Mouse (Mus musculus) myocyte (in vitro differentiated cells): ENCODE data around the gene Gm28042. TPM values are rescaled to one million over a fixed set of nuclear protein-coding genes. Genes with fewer than 3 reads are reported as not detected.
A peak's percentile ranks its signal among the peaks of the same experiment; 100 is the strongest.

ENCODE experiments used
- H3K27me3 ChIP-seq: one replicate; pipeline ENCODE4 v1.6.1; 2011; ENCODE audit not compliant: control insufficient read depth, insufficient read depth, insufficient read length
- H3K36me3 ChIP-seq: one replicate; pipeline ENCODE4 v1.6.1; 2011; ENCODE audit not compliant: control insufficient read depth, insufficient read depth
- H3K4me2 ChIP-seq: one replicate; pipeline ENCODE4 v1.6.1; 2011; ENCODE audit warnings: low read depth, control low read depth
- H3K4me3 ChIP-seq: one replicate; pipeline ENCODE4 v1.5.1; 2011; ENCODE audit warnings: mild to moderate bottlenecking, control low read depth, moderate library complexity
- H3K79me2 ChIP-seq: one replicate; pipeline ENCODE4 v1.6.1; 2011; ENCODE audit not compliant: control insufficient read depth, insufficient read depth
- H3ac ChIP-seq: one replicate; pipeline ENCODE4 v1.6.1; 2011; ENCODE audit not compliant: control insufficient read depth, insufficient read length
- E2F4 ChIP-seq: IDR thresholded peaks from one replicate; pipeline ENCODE4 v1.6.1; 2011; ENCODE audit warnings: mild to moderate bottlenecking, control low read depth, moderate library complexity; ENCODE audit not compliant: insufficient read depth
- MAX ChIP-seq: IDR thresholded peaks from one replicate; pipeline ENCODE4 v1.6.1; 2011; ENCODE audit warnings: low read depth, mild to moderate bottlenecking, control low read depth
- MYOD1 ChIP-seq, 3 experiments: IDR thresholded peaks; one replicate each; pipeline ENCODE4 v1.6.1; 2011; ENCODE audit warnings: control low read depth in 2 of 3, low read depth in 2 of 3, mild to moderate bottlenecking in 2 of 3, moderate library complexity in 1 of 3; ENCODE audit not compliant: insufficient read length in 2 of 3, control insufficient read depth in 1 of 3
- MYOG ChIP-seq, 3 experiments: IDR thresholded peaks; one replicate each; pipeline ENCODE4 v1.6.1; 2011; ENCODE audit warnings: control low read depth in 2 of 3, low read depth in 2 of 3, mild to moderate bottlenecking in 2 of 3; ENCODE audit not compliant: insufficient read length in 2 of 3, control insufficient read depth in 1 of 3, insufficient read depth in 1 of 3
- POLR2A ChIP-seq: IDR thresholded peaks from one replicate; pipeline ENCODE4 v1.6.1; 2011; ENCODE audit warnings: low read depth, mild to moderate bottlenecking, control low read depth, moderate library complexity; ENCODE audit not compliant: insufficient read length
- POLR2AphosphoS2 ChIP-seq: IDR thresholded peaks from one replicate; pipeline ENCODE4 v1.6.1; 2011; ENCODE audit warnings: low read depth, control low read depth; ENCODE audit not compliant: insufficient read length
- REST ChIP-seq: IDR thresholded peaks from one replicate; pipeline ENCODE4 v1.6.1; 2011; ENCODE audit warnings: mild to moderate bottlenecking, control low read depth, moderate library complexity; ENCODE audit not compliant: insufficient read depth, insufficient read length
- SRF ChIP-seq: IDR thresholded peaks from one replicate; pipeline ENCODE4 v1.6.1; 2011; ENCODE audit warnings: low read depth; ENCODE audit not compliant: control insufficient read depth, insufficient read length
- polyA plus RNA-seq: library from polyadenylated mRNA; unstranded; fragments of >200 nt; fragmentation: generic; extraction: Trizol; gene quantifications from one replicate; pipeline ENCODE4 v1.2.1, GENCODE M21; 2012; ENCODE audit warnings: missing spikeins

The Gm28042 gene
- polyA plus RNA-seq, 1 experiment = 1.1 TPM

- TF ChIP-seq MYOD1 (IDR thresholded peaks at IDR 0.05; ENCODE audit: control insufficient read depth in 1 of 3, insufficient read length in 2 of 3, low read depth in 2 of 3) (no peak), POLR2AphosphoS2 (peak; percentile 55)
- no peak overlapping the region for H3ac ChIP-seq
Measured at GRCm38 (mm10) chr2:120087897-120088296, 60.6 kb downstream of the Gm28042 start.

DNA sequence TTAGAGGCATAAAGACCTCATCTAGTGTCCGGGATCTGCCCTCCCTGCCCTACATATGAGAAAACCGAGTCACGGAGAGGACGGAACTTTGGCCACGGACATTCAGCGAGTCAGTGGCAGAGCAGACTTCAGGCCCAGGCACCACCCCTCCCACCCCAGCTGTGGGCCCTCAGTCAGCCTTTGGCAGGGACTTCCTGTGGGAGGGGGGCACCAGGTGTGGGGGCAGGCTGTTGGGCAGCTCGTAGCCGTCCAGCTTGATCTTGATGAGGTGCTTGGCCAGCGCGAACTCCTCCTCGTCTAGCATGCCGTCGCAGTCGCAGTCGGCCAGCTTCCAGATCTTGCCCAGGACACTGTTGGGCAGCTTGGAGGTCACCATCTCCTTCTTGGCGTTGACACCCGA, 63.7 kb downstream of the Gm28042 start:
- Histone ChIP-seq H3K79me2 (no peaks in the 10 kb centered on the region), H3K27me3 (no peaks in the 10 kb centered on the region), H3K4me2 (no peak overlapping the region), H3K36me3 (peaks cover 18% of the 10 kb centered on the region), H3ac (no peak overlapping the region), H3K4me3 (no peak overlapping the region)
- TF ChIP-seq POLR2AphosphoS2 (no peak), POLR2A (no peak), MYOD1 (IDR thresholded peaks at IDR 0.05; ENCODE audit: control insufficient read depth in 1 of 3, insufficient read length in 2 of 3, low read depth in 2 of 3) (no peak), E2F4 (no peak), REST (no peak), SRF (no peak), MAX (no peak), MYOG (IDR thresholded peaks at IDR 0.05; ENCODE audit: control insufficient read depth in 1 of 3, insufficient read depth in 1 of 3, insufficient read length in 2 of 3, low read depth in 2 of 3) (no peak)

More at GRCm38 (mm10) chr2:120087897-120088296, 60.6 kb downstream of the Gm28042 start:
- Histone ChIP-seq H3K4me2 (no peak overlapping the region), H3K79me2 (no peaks in the 10 kb centered on the region), H3K4me3 (no peak overlapping the region), H3K36me3 (peaks cover 8% of the 10 kb centered on the region), H3K27me3 (no peaks in the 10 kb centered on the region)

Other genes starting within 250 kb of the Gm28042 start
- 13.7 TPM for gene Rpap1, start 240.0 kb upstream of the Gm28042 start, polyA plus RNA-seq
- 6.0 TPM for gene Tyro3, start 229.8 kb upstream of the Gm28042 start, polyA plus RNA-seq
- 3.4 TPM for gene Mga, start 130.3 kb upstream of the Gm28042 start, polyA plus RNA-seq
- gene Mapkbp1, start 54.8 kb upstream of the Gm28042 start, polyA plus RNA-seq = 6.4 TPM
- 10.7 TPM for gene Jmjd7, start within 50 bp of the Gm28042 start, polyA plus RNA-seq
- 0.58 TPM for gene Pla2g4b, start 5.9 kb downstream of the Gm28042 start, polyA plus RNA-seq
- gene Ehd4, start 127.1 kb downstream of the Gm28042 start, polyA plus RNA-seq = 101 TPM
- gene Pla2g4e, start 217.8 kb downstream of the Gm28042 start, polyA plus RNA-seq = 0.05 TPM